Mouse (Mus musculus) kidney, embryonic 14.5 days (tissue): ENCODE measurements at regions not wholly inside any gene's neighbourhood (a gene's known extent, or its start where the extent isn't known, plus 50 kb on each side); places are given as distances from the start of the nearest gene placed in this dataset.
A peak's percentile ranks its signal among the peaks of the same experiment; 100 is the strongest.

ENCODE experiments used
- ATAC-seq: fragments of 200-750 bp; cut with Nextera tagmentation; 2 replicates; pipeline ENCODE4 v1.8.0; 2017; ENCODE audit warnings: moderate number of reproducible peaks, mild to moderate bottlenecking, moderate TSS enrichment, moderate library complexity; ENCODE audit not compliant: low FRiP score, low TSS enrichment
- H3K27ac ChIP-seq: fragments of 300-500 bp; sonication (generic); 2 replicates; pipeline ENCODE4 v1.5.1; 2014; ENCODE audit warnings: low read depth, mild to moderate bottlenecking, low read length, moderate library complexity, mixed read lengths
- H3K27me3 ChIP-seq: fragments of 300-500 bp; sonication (generic); 2 replicates; pipeline ENCODE4 v1.6.1; 2014; ENCODE audit warnings: mild to moderate bottlenecking, low read length; ENCODE audit not compliant: control insufficient read depth, insufficient read depth
- H3K36me3 ChIP-seq: fragments of 300-500 bp; sonication (generic); 2 replicates; pipeline ENCODE4 v1.6.1; 2014; ENCODE audit warnings: low read length, mixed read lengths; ENCODE audit not compliant: control insufficient read depth, insufficient read depth
- H3K4me1 ChIP-seq: fragments of 300-500 bp; sonication (generic); 2 replicates; pipeline ENCODE4 v1.6.1; 2014; ENCODE audit warnings: low read length, mixed read lengths; ENCODE audit not compliant: control insufficient read depth, insufficient read depth
- H3K4me2 ChIP-seq: fragments of 300-500 bp; sonication (generic); replicated peaks from 2 replicates; pipeline ENCODE4 v1.6.1; 2014; ENCODE audit warnings: low read depth, mild to moderate bottlenecking, low read length
- H3K4me3 ChIP-seq: fragments of 300-500 bp; sonication (generic); 2 replicates; pipeline ENCODE4 v1.5.1; 2014; ENCODE audit warnings: mild to moderate bottlenecking, low read length
- H3K9ac ChIP-seq: fragments of 300-500 bp; sonication (generic); 2 replicates; pipeline ENCODE4 v1.6.1; 2014; ENCODE audit warnings: low read depth, mild to moderate bottlenecking, low read length, moderate library complexity
- H3K9me3 ChIP-seq: fragments of 300-500 bp; sonication (generic); 2 replicates; pipeline ENCODE4 v1.6.1; 2016; ENCODE audit warnings: low read length; ENCODE audit not compliant: control insufficient read depth
- WGBS: fragments of 180-500 bp; shearing (Covaris S2); extraction: QIAGEN DNeasy Blood & Tissue Kit; methylation state at CpG from one replicate; pipeline ENCODE4 v1.1.7; 2014; 5-methylcytosine and 5-hydroxymethylcytosine counted together

- WGBS = 95% methylated on average over 8 of the region's 8 CpGs
- Histone ChIP-seq H3K27me3 (no peaks in the 10 kb centered on the region), H3K4me2 (no peak overlapping the region), H3K4me3 (no peak overlapping the region), H3K4me1 (no peaks in the 10 kb centered on the region), H3K27ac (no peak overlapping the region), H3K9ac (no peak overlapping the region), H3K36me3 (no peaks in the 10 kb centered on the region), H3K9me3 (no peaks in the 10 kb centered on the region)
- no peak for ATAC-seq
Measured at GRCm38 (mm10) chr9:116278862-116279261, 103.7 kb upstream of the Tgfbr2 start.

GRCm38 (mm10) chr9:116277736-116278135 is 102.6 kb upstream of the Tgfbr2 start:
- 72% methylated on average over 3 of the region's 3 CpGs for WGBS
- H3K4me2 ChIP-seq = no peak overlapping the region
- H3K27me3 ChIP-seq = no peaks in the 10 kb centered on the region
- no peaks in the 10 kb centered on the region for H3K4me1 ChIP-seq
- no peak overlapping the region for H3K4me3 ChIP-seq
- ATAC-seq = no peak
- no peak overlapping the region for H3K27ac ChIP-seq
- H3K36me3 ChIP-seq = no peaks in the 10 kb centered on the region
- no peak overlapping the region for H3K9ac ChIP-seq
- no peaks in the 10 kb centered on the region for H3K9me3 ChIP-seq

- no peaks in the 10 kb centered on the region for H3K27me3 ChIP-seq
- 93% methylated on average over 2 of the region's 2 CpGs for WGBS
- no peak overlapping the region for H3K27ac ChIP-seq
- no peak overlapping the region for H3K9ac ChIP-seq
- H3K4me1 ChIP-seq = no peaks in the 10 kb centered on the region
- no peak overlapping the region for H3K4me2 ChIP-seq
- H3K9me3 ChIP-seq = no peaks in the 10 kb centered on the region
- H3K4me3 ChIP-seq = no peak overlapping the region
- no peaks in the 10 kb centered on the region for H3K36me3 ChIP-seq
- no peak for ATAC-seq
Measured at GRCm38 (mm10) chr9:116276141-116276540, 101.0 kb upstream of the Tgfbr2 start.

- ATAC-seq = no peak
- H3K27ac ChIP-seq = no peak overlapping the region
- H3K4me1 ChIP-seq = no peaks in the 10 kb centered on the region
- H3K9me3 ChIP-seq = no peaks in the 10 kb centered on the region
- H3K4me2 ChIP-seq = no peak overlapping the region
- no peaks in the 10 kb centered on the region for H3K27me3 ChIP-seq
- no peak overlapping the region for H3K4me3 ChIP-seq
- no peaks in the 10 kb centered on the region for H3K36me3 ChIP-seq
- WGBS = 93% methylated on average over 2 of the region's 2 CpGs
- H3K9ac ChIP-seq = no peak overlapping the region
Measured at GRCm38 (mm10) chr9:116272446-116272845, 97.3 kb upstream of the Tgfbr2 start.

DNA sequence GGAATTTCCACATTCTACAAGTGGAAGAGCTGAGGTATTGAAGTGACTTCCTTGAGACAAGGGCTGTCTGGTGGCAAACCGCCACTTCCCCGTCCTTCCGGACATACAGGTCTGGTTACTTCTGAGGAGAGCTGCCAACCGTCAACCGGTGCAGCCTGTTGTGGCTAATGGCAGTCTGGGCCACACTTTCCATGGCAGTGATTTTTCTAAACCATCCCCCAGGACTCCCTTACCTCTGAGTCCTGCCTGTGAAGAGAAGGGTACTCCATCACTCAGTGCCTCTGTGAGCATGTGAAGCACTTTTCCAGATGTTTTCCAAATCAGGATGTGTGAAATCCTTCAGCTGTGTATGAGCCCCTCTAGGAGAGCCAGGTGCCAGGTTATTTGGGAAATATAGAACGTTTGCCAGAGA is 95.3 kb upstream of the Tgfbr2 start:
- WGBS = 66% methylated on average over 6 of the region's 6 CpGs
- no peaks in the 10 kb centered on the region for H3K36me3 ChIP-seq
- no peaks in the 10 kb centered on the region for H3K9me3 ChIP-seq
- H3K27me3 ChIP-seq = no peaks in the 10 kb centered on the region
- ATAC-seq = peak; percentile 49; the same call in 1 of the 2 replicates
- H3K27ac ChIP-seq = no peak overlapping the region
- no peaks in the 10 kb centered on the region for H3K4me1 ChIP-seq
- H3K4me3 ChIP-seq = no peak overlapping the region
- no peak overlapping the region for H3K4me2 ChIP-seq
- no peak overlapping the region for H3K9ac ChIP-seq

- ATAC-seq = no peak
- no peaks in the 10 kb centered on the region for H3K36me3 ChIP-seq
- WGBS = 88% methylated on average over 4 of the region's 4 CpGs
- no peak overlapping the region for H3K4me3 ChIP-seq
- no peaks in the 10 kb centered on the region for H3K9me3 ChIP-seq
- H3K4me1 ChIP-seq = no peaks in the 10 kb centered on the region
- no peak overlapping the region for H3K4me2 ChIP-seq
- no peaks in the 10 kb centered on the region for H3K27me3 ChIP-seq
- no peak overlapping the region for H3K27ac ChIP-seq
- no peak overlapping the region for H3K9ac ChIP-seq
Measured at GRCm38 (mm10) chr9:116267411-116267810, 92.3 kb upstream of the Tgfbr2 start.

- ATAC-seq = no peak
- WGBS = 78% methylated on average over 7 of the region's 7 CpGs
- H3K27me3 ChIP-seq = no peaks in the 10 kb centered on the region
Measured at GRCm38 (mm10) chr9:116263833-116264232, 88.7 kb upstream of the Tgfbr2 start.

DNA sequence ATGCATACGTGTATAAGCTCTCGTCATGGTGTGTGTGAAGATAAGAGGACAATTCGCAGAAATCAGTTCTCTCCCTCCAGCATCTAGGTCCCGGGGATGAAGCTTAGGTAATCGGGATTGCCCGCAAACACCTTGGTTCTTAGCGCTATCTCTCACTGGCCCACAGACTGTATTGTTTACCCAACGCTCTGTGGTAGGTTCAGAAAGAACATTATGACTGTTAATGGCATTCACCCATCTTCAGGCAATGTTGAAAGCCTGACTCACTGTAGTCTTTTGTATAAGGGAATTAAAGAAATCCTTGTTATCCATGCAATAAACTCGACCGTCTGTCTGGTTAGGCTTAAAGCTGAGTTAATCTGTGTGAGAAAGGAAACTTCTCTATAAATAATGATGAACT is 84.4 kb upstream of the Tgfbr2 start:
- Histone ChIP-seq H3K9me3 (0 out of 2 replicates have a peak, but pooled peaks cover 6% of the 10 kb centered on the region), H3K4me2 (no peak overlapping the region), H3K27me3 (no peaks in the 10 kb centered on the region), H3K9ac (no peak overlapping the region), H3K4me3 (no peak overlapping the region), H3K4me1 (no peaks in the 10 kb centered on the region), H3K27ac (no peak overlapping the region), H3K36me3 (no peaks in the 10 kb centered on the region)
- no peak for ATAC-seq
- 88% methylated on average over 10 of the region's 10 CpGs for WGBS

More at GRCm38 (mm10) chr9:116263833-116264232, 88.7 kb upstream of the Tgfbr2 start:
- Histone ChIP-seq H3K9ac (no peak overlapping the region), H3K4me1 (no peaks in the 10 kb centered on the region), H3K27ac (no peak overlapping the region), H3K36me3 (no peaks in the 10 kb centered on the region), H3K9me3 (0 out of 2 replicates have a peak, but pooled peaks cover 3% of the 10 kb centered on the region), H3K4me3 (no peak overlapping the region), H3K4me2 (no peak overlapping the region)

GRCm38 (mm10) chr9:116253546-116253945 is 78.4 kb upstream of the Tgfbr2 start:
- Histone ChIP-seq H3K4me3 (no peak overlapping the region), H3K4me2 (no peak overlapping the region), H3K9me3 (0 out of 2 replicates have a peak, but pooled peaks cover 3% of the 10 kb centered on the region), H3K27me3 (no peaks in the 10 kb centered on the region), H3K9ac (no peak overlapping the region), H3K36me3 (no peaks in the 10 kb centered on the region), H3K4me1 (no peaks in the 10 kb centered on the region; the same call in 1 of the 2 replicates), H3K27ac (no peak overlapping the region)
- 0 out of 2 replicates have a peak, but pooled peaks have one; percentile 35 for ATAC-seq
- 47% methylated on average over 15 of the region's 15 CpGs for WGBS
